Mouse (Mus musculus): ENCODE data around the gene Cntn1. TPM values are rescaled to one million over a fixed set of nuclear protein-coding genes. Genes with fewer than 3 reads are reported as not detected.

The Cntn1 gene
- polyA plus RNA-seq, 1 experiment from 2014 or later: 0.38 TPM

GRCm38 (mm10) chr15:92101956-92102355, 51.0 kb downstream of the Cntn1 start:
- 59% methylated on average over 9 of the region's 9 CpGs for WGBS
- H3K36me3 ChIP-seq (ENCODE audit: insufficient read depth, low read length): no peaks in the 10 kb centered on the region
- no peak for ATAC-seq

GRCm38 (mm10) chr15:92112455-92112854, 61.5 kb downstream of the Cntn1 start:
- H3K4me2 ChIP-seq (replicated peaks; ENCODE audit: low read depth, low read length): no peak overlapping the region
- peak; percentile 16 for DNase-seq (ENCODE audit: low spot score)
- no peak for ATAC-seq
- H3K4me1 ChIP-seq (ENCODE audit: insufficient read depth, low read depth, low read length): no peaks in the 10 kb centered on the region
- no peak overlapping the region for H3K4me3 ChIP-seq (ENCODE audit: low read depth, low read length)
- no peak for TF ChIP-seq EP300 (IDR thresholded peaks at IDR 0.05)
- TF ChIP-seq CTCF (IDR thresholded peaks at IDR 0.05): no peak
- no peaks in the 10 kb centered on the region for H3K27me3 ChIP-seq (replicated peaks; ENCODE audit: insufficient read depth, low read length)
- H3K9ac ChIP-seq (replicated peaks; ENCODE audit: low read depth): no peak overlapping the region
- no peak overlapping the region for H3K27ac ChIP-seq (ENCODE audit: low read length)
- H3K9me3 ChIP-seq (ENCODE audit: low read length): no peaks in the 10 kb centered on the region
- no peaks in the 10 kb centered on the region for H3K36me3 ChIP-seq (ENCODE audit: insufficient read depth, low read length)

More at GRCm38 (mm10) chr15:92101956-92102355, 51.0 kb downstream of the Cntn1 start:
- H3K27me3 ChIP-seq (replicated peaks; ENCODE audit: insufficient read depth, low read length): no peaks in the 10 kb centered on the region
- TF ChIP-seq CTCF (IDR thresholded peaks at IDR 0.05) (no peak), EP300 (IDR thresholded peaks at IDR 0.05) (no peak)
- no peak overlapping the region for H3K27ac ChIP-seq (ENCODE audit: low read length)
- no peak for DNase-seq (ENCODE audit: low spot score)
- no peak overlapping the region for H3K9ac ChIP-seq (replicated peaks; ENCODE audit: low read depth)
- H3K4me1 ChIP-seq (ENCODE audit: insufficient read depth, low read depth, low read length): no peaks in the 10 kb centered on the region
- H3K4me2 ChIP-seq (replicated peaks; ENCODE audit: low read depth, low read length): no peak overlapping the region
- no peaks in the 10 kb centered on the region for H3K9me3 ChIP-seq (ENCODE audit: low read length)
- no peak overlapping the region for H3K4me3 ChIP-seq (ENCODE audit: low read depth, low read length)

GRCm38 (mm10) chr15:92132936-92133335, 82.0 kb downstream of the Cntn1 start:
- Histone ChIP-seq H3K4me1 (ENCODE audit: insufficient read depth, low read depth, low read length) (no peaks in the 10 kb centered on the region), H3K27ac (ENCODE audit: low read length) (no peak overlapping the region), H3K9me3 (ENCODE audit: low read length) (no peaks in the 10 kb centered on the region), H3K9ac (replicated peaks; ENCODE audit: low read depth) (no peak overlapping the region), H3K4me3 (ENCODE audit: low read depth, low read length) (no peak overlapping the region), H3K36me3 (ENCODE audit: insufficient read depth, low read length) (no peaks in the 10 kb centered on the region), H3K27me3 (replicated peaks; ENCODE audit: insufficient read depth, low read length) (no peaks in the 10 kb centered on the region), H3K4me2 (replicated peaks; ENCODE audit: low read depth, low read length) (no peak overlapping the region)
- no peak for ATAC-seq
- no peak for DNase-seq (ENCODE audit: low spot score)
- WGBS: 72% methylated on average over 3 of the region's 3 CpGs
- TF ChIP-seq CTCF (IDR thresholded peaks at IDR 0.05) (no peak), EP300 (IDR thresholded peaks at IDR 0.05) (no peak)

- Histone ChIP-seq H3K9ac (replicated peaks; ENCODE audit: low read depth) (no peak overlapping the region), H3K9me3 (ENCODE audit: low read length) (no peaks in the 10 kb centered on the region), H3K4me3 (ENCODE audit: low read depth, low read length) (no peak overlapping the region), H3K4me2 (replicated peaks; ENCODE audit: low read depth, low read length) (no peak overlapping the region), H3K27me3 (replicated peaks; ENCODE audit: insufficient read depth, low read length) (no peaks in the 10 kb centered on the region), H3K4me1 (ENCODE audit: insufficient read depth, low read depth, low read length) (no peaks in the 10 kb centered on the region), H3K36me3 (ENCODE audit: insufficient read depth, low read length) (no peaks in the 10 kb centered on the region), H3K27ac (ENCODE audit: low read length) (no peak overlapping the region)
- TF ChIP-seq CTCF (IDR thresholded peaks at IDR 0.05): no peak
- TF ChIP-seq EP300 (IDR thresholded peaks at IDR 0.05): no peak
- 69% methylated on average over 9 of the region's 9 CpGs for WGBS
- ATAC-seq (no peak), DNase-seq (ENCODE audit: low spot score) (no peak)
These were observed 83.3 kb downstream of the Cntn1 start for GRCm38 (mm10) chr15:92134254-92134653.

GRCm38 (mm10) chr15:92137026-92137425, 86.1 kb downstream of the Cntn1 start:
- no peaks in the 10 kb centered on the region for H3K36me3 ChIP-seq (ENCODE audit: insufficient read depth, low read length)
- no peak overlapping the region for H3K9ac ChIP-seq (replicated peaks; ENCODE audit: low read depth)
- no peaks in the 10 kb centered on the region for H3K27me3 ChIP-seq (replicated peaks; ENCODE audit: insufficient read depth, low read length)
- no peaks in the 10 kb centered on the region for H3K9me3 ChIP-seq (ENCODE audit: low read length)
- ATAC-seq (no peak), DNase-seq (ENCODE audit: low spot score) (no peak)
- H3K4me2 ChIP-seq (replicated peaks; ENCODE audit: low read depth, low read length): no peak overlapping the region
- H3K4me1 ChIP-seq (ENCODE audit: insufficient read depth, low read depth, low read length): no peaks in the 10 kb centered on the region
- no peak overlapping the region for H3K4me3 ChIP-seq (ENCODE audit: low read depth, low read length)
- TF ChIP-seq CTCF (IDR thresholded peaks at IDR 0.05) (no peak), EP300 (IDR thresholded peaks at IDR 0.05) (no peak)
- H3K27ac ChIP-seq (ENCODE audit: low read length): no peak overlapping the region
- 77% methylated on average over 6 of the region's 6 CpGs for WGBS

GRCm38 (mm10) chr15:92141972-92142371, 91.0 kb downstream of the Cntn1 start:
- 67% methylated on average over 4 of the region's 4 CpGs for WGBS
- TF ChIP-seq EP300 (IDR thresholded peaks at IDR 0.05) (no peak), CTCF (IDR thresholded peaks at IDR 0.05) (no peak)
- ATAC-seq (no peak), DNase-seq (ENCODE audit: low spot score) (no peak)
- H3K4me3 ChIP-seq (ENCODE audit: low read depth, low read length): no peak overlapping the region
- H3K9ac ChIP-seq (replicated peaks; ENCODE audit: low read depth): no peak overlapping the region
- H3K27ac ChIP-seq (ENCODE audit: low read length): no peak overlapping the region
- H3K36me3 ChIP-seq (ENCODE audit: insufficient read depth, low read length): no peaks in the 10 kb centered on the region
- no peaks in the 10 kb centered on the region for H3K4me1 ChIP-seq (ENCODE audit: insufficient read depth, low read depth, low read length)
- H3K27me3 ChIP-seq (replicated peaks; ENCODE audit: insufficient read depth, low read length): no peaks in the 10 kb centered on the region
- H3K4me2 ChIP-seq (replicated peaks; ENCODE audit: low read depth, low read length): no peak overlapping the region
- H3K9me3 ChIP-seq (ENCODE audit: low read length): no peaks in the 10 kb centered on the region

- TF ChIP-seq CTCF (IDR thresholded peaks at IDR 0.05): no peak
- TF ChIP-seq EP300 (IDR thresholded peaks at IDR 0.05): no peak
- H3K9me3 ChIP-seq (ENCODE audit: low read length): no peaks in the 10 kb centered on the region
- no peak overlapping the region for H3K4me3 ChIP-seq (ENCODE audit: low read depth, low read length)
- DNase-seq (ENCODE audit: low spot score): no peak
- no peak overlapping the region for H3K4me2 ChIP-seq (replicated peaks; ENCODE audit: low read depth, low read length)
- H3K4me1 ChIP-seq (ENCODE audit: insufficient read depth, low read depth, low read length): no peaks in the 10 kb centered on the region
- no peaks in the 10 kb centered on the region for H3K36me3 ChIP-seq (ENCODE audit: insufficient read depth, low read length)
- no peaks in the 10 kb centered on the region for H3K27me3 ChIP-seq (replicated peaks; ENCODE audit: insufficient read depth, low read length)
- H3K9ac ChIP-seq (replicated peaks; ENCODE audit: low read depth): no peak overlapping the region
- 92% methylated on average over 2 of the region's 2 CpGs for WGBS
- ATAC-seq: no peak
- H3K27ac ChIP-seq (ENCODE audit: low read length): no peak overlapping the region
These were observed 104.0 kb downstream of the Cntn1 start for GRCm38 (mm10) chr15:92154921-92155320.

Data from lung, postnatal 0 days (tissue).